Mouse (Mus musculus) gastrocnemius, postnatal 36 days (tissue): ENCODE measurements around the gene Olfr136. TPM values are rescaled to one million over a fixed set of nuclear protein-coding genes. Genes with fewer than 3 reads are reported as not detected.

ENCODE experiments used
- DNase-seq, 2 experiments: peaks; one replicate each; pipeline ENCODE4 v3.0.0; 2022
- intact Hi-C: fragments of 180-260 bp; cut with DNase I; formaldehyde crosslinking; loops from one replicate; pipeline ENCODE4 v1.15.1; 2025
- long read RNA-seq, 2 experiments: library from polyadenylated mRNA; stranded (forward); transcript quantifications; one replicate each; pipeline ENCODE4 v2.0.0; 2021
- total RNA-seq, 2 experiments: library from RNA; stranded (reverse); gene quantifications; 2 replicates each; pipeline ENCODE4 v1.2.3; 2021

The Olfr136 gene
- not detected for total RNA-seq
- long read RNA-seq, experiment 1 = 0 reads
- long read RNA-seq, experiment 2 = 0 reads

GRCm38 (mm10) chr17:38329531-38329930 is at the start of gene Olfr136:
Gene Olfr136, plus strand, starts transcription at chr17:38329831.
- DNase-seq = no peak
- intact Hi-C loops = no loop called here

GRCm38 (mm10) chr17:38307470-38307869 is 22.2 kb upstream of the Olfr136 start, which contains the start of gene Olfr137:
Gene Olfr137, minus strand, starts transcription at chr17:38307570.
- DNase-seq = no peak
- intact Hi-C loops = no loop called here

Other genes with a start within 250 kb of the Olfr136 start
- not detected for gene Olfr131, start 241.1 kb upstream of the Olfr136 start, total RNA-seq
- gene Olfr132, start 195.3 kb upstream of the Olfr136 start, total RNA-seq = not detected
- not detected for gene Olfr133, start 184.6 kb upstream of the Olfr136 start, total RNA-seq
- not detected for gene Olfr134, start 158.4 kb upstream of the Olfr136 start, total RNA-seq
- not detected for gene Olfr135, start 125.5 kb upstream of the Olfr136 start, total RNA-seq
- not detected for gene Olfr138, start 68.8 kb upstream of the Olfr136 start, total RNA-seq
- gene Olfr137, start 22.3 kb upstream of the Olfr136 start, total RNA-seq = not detected
- gene Esp36, start 90.4 kb downstream of the Olfr136 start, total RNA-seq = not detected
- not detected for gene Esp34, start 224.4 kb downstream of the Olfr136 start, total RNA-seq